Mouse (Mus musculus) limb, embryonic 10.5 days (tissue): Measurements from ENCODE around the gene Taf1d. TPM values are rescaled to one million over a fixed set of nuclear protein-coding genes. Genes with fewer than 3 reads are reported as not detected.

Experiments used
- DNase-seq: peaks from one replicate; pipeline ENCODE4 v3.0.0-alpha.2; 2017; ENCODE audit warnings: low spot score
- H3K27ac ChIP-seq: fragments of 300-500 bp; sonication (generic); 2 replicates; pipeline ENCODE4 v1.5.1; 2016; ENCODE audit warnings: mild to moderate bottlenecking
- H3K27me3 ChIP-seq: fragments of 300-500 bp; sonication (generic); 2 replicates; pipeline ENCODE4 v1.6.1; 2016; ENCODE audit warnings: low read depth, mild to moderate bottlenecking; ENCODE audit not compliant: poor library complexity, severe bottlenecking
- H3K36me3 ChIP-seq: fragments of 300-500 bp; sonication (generic); 2 replicates; pipeline ENCODE4 v1.6.1; 2016; ENCODE audit warnings: mild to moderate bottlenecking, moderate library complexity
- H3K4me1 ChIP-seq: fragments of 300-500 bp; sonication (generic); 2 replicates; pipeline ENCODE4 v1.6.1; 2016
- H3K4me3 ChIP-seq: fragments of 300-500 bp; sonication (generic); 2 replicates; pipeline ENCODE4 v1.5.1; 2016; ENCODE audit warnings: mild to moderate bottlenecking, moderate library complexity
- H3K9me3 ChIP-seq: fragments of 300-500 bp; sonication (generic); replicated peaks from 2 replicates; pipeline ENCODE4 v1.6.1; 2016; ENCODE audit warnings: mild to moderate bottlenecking
- WGBS: fragments of 180-500 bp; shearing (Covaris S2); methylation state at CpG from one replicate; pipeline ENCODE4 v1.1.7; 2016; 5-methylcytosine and 5-hydroxymethylcytosine counted together
- polyA plus RNA-seq: library from polyadenylated mRNA; unstranded; fragments of >200 nt; fragmentation: Nextera tagmentation; extraction: Ambion mirVana; gene quantifications from 2 replicates; pipeline ENCODE4 v1.2.1, GENCODE M21; 2016

Gene Taf1d
- 90.8 and 101 TPM in 2 replicates for polyA plus RNA-seq

DNA sequence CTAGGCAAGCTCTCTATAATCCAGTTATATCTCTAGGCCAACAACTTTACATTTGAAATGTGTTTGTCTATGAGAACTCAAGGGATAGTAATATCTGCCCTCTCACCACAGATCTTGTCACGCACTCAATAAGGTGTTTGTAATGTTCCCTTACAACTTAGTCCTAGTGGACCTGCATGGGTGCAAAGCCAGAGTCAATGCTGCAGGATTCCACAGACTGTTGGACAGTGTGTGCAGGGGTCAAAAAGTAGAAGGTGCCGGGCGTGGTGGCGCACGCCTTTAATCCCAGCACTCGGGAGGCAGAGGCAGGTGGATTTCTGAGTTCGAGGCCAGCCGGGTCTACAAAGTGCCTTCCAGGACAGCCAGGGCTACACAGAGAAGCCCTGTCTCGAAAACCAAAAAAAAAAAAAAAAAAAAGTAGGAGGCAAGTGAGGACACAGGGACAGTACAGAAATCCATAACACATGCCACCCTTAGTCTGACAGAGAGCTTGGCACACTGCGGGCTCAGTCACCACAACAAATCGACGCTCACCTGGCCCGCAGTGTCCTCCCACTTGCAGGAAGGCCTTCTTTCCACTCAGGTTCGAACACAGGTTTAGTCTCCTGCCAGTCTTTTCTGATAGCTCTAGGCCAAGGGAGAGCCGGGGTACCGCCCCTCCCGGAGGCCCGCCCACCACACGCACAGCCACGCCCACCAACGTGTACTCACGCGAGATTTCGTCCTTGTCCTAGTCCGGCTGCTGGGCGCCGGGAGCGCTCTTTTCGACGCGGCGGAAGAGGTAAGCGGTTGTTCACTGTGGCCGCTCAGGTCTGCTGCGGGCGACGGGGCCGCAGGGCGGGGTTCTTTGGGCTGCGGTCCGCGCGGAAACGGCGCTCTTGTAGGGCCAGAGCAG lies at the start of gene Taf1d:
Gene Taf1d, plus strand, starts transcription at position 712 of the 895 bp plus-strand sequence.
- Histone ChIP-seq H3K9me3 (no peaks in the 10 kb centered on the region), H3K4me3 (peak within 1 kb of the TSS; percentile 77), H3K27ac (peak within 1 kb of the TSS; percentile 96), H3K36me3 (peaks cover 38% of the 10 kb centered on the region), H3K4me1 (peaks cover 31% of the 10 kb centered on the region), H3K27me3 (no peaks in the 10 kb centered on the region)
- 13% methylated on average over 45 of the region's 45 CpGs for WGBS
- peak; percentile 97 for DNase-seq

DNA sequence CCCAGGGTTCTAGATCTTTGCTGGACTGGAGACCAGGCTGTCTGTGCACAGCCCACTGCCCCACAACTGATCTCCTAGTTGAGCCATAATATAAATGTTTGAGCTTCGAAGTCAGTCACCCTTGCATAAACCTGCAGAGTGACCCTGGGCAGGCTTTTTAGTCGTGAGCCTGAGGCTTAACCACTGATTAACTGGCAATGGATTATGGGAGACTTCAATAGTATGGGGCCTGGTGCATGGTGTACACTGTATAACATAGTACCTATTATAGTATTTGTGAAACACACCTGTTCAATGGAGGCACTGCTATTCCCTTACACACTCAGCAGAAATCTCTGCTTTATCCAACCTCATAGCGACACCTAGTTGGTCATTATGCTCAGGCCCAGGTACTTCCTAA lies 49.8 kb upstream of the Taf1d start:
- no peaks in the 10 kb centered on the region for H3K4me1 ChIP-seq
- H3K9me3 ChIP-seq = no peaks in the 10 kb centered on the region
- no peak overlapping the region for H3K27ac ChIP-seq
- H3K36me3 ChIP-seq = peaks cover 13% of the 10 kb centered on the region
- DNase-seq = no peak
- H3K27me3 ChIP-seq = no peaks in the 10 kb centered on the region
- 86% methylated on average over 3 of the region's 3 CpGs for WGBS
- H3K4me3 ChIP-seq = no peak overlapping the region

DNA sequence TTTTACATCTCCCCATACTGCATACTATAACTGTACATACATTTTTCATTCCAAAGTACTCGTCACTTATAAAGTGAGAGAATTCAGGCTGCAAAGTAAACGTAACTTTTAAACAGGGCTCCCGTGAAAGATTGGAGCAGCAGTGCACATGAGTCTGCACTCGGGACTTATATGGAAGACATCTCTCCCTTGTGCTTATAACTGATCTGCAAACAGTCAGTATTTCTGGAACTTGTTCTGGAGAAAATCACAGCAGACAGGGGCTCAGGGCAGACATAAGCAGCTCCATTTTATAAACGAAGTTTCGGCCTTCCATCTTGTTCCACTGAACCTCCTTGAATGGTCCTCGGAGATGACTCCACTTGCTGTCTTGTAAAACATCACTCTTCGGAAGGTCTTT lies 44.0 kb upstream of the Taf1d start:
- Histone ChIP-seq H3K4me1 (no peaks in the 10 kb centered on the region), H3K27ac (no peak overlapping the region), H3K4me3 (no peak overlapping the region), H3K27me3 (no peaks in the 10 kb centered on the region), H3K9me3 (no peaks in the 10 kb centered on the region), H3K36me3 (peaks cover 70% of the 10 kb centered on the region)
- no peak for DNase-seq
- WGBS = 95% methylated on average over 8 of the region's 8 CpGs

DNA sequence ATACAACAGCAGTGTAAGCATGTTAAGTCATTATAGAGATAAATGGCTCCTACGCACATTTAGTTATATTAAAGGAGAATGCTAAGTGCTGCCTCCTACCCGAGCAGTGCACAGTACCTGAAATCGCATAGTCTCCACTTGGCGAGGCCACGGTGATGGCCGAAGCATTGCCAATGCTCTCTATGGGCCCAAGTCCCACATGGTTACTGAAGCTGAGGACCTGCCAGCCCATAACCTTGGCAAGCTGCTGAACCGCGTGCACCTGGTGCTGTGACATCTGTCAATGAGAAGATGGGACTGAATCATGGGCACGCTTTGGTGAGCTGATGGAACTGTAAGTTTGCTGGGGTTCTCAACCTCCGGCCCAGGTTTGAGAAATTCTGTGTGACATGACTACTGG lies 42.5 kb upstream of the Taf1d start:
- WGBS = 98% methylated on average over 10 of the region's 10 CpGs

DNA sequence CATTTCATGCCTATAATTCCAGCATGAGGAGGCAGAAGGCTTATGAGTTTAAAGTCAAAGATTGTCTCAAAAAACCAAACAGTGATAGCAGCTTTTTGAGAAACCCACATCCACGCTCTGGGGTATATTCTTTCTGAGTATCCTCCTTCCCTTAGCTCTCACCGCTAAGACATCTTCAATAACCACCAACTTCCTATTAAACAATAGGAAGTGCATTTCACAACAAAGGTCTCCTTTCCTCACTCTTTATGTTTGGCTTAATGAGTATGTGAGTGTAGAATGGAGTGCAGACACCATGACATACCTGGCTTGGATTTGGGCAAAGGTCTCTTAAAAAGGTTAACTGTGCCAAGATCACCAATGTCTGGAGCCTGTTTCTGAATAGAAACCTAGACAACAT lies 32.0 kb upstream of the Taf1d start:
- Histone ChIP-seq H3K27ac (no peak overlapping the region), H3K9me3 (no peaks in the 10 kb centered on the region), H3K4me1 (0 out of 2 replicates have a peak, but pooled peaks cover 4% of the 10 kb centered on the region), H3K36me3 (peaks cover 85% of the 10 kb centered on the region), H3K4me3 (no peak overlapping the region), H3K27me3 (no peaks in the 10 kb centered on the region)
- 97% methylated on average over 2 of the region's 2 CpGs for WGBS
- DNase-seq = no peak

More for the DNA sequence above, 42.5 kb upstream of the Taf1d start:
- no peaks in the 10 kb centered on the region for H3K4me1 ChIP-seq
- no peak for DNase-seq
- no peaks in the 10 kb centered on the region for H3K9me3 ChIP-seq
- H3K27me3 ChIP-seq = no peaks in the 10 kb centered on the region
- H3K27ac ChIP-seq = no peak overlapping the region
- peaks cover 85% of the 10 kb centered on the region for H3K36me3 ChIP-seq
- H3K4me3 ChIP-seq = no peak overlapping the region

DNA sequence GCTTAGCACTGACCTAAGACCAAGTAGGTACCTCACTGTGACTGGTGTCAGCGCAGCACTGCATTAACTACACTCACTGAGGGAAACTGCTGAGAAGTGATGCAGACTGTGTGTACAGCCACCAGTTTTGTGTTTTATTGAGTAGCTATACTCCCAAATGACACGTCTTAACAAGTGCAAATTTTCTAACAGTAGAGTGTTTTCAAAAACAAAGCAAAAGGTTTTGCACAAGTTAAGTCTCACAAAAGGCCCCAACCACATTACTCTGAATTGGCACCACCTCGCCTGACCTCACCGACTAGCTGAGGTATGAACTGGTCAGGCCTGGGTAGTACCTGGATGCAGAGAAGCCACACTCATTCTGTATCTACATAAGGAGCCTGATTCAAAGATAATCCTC lies 29.2 kb upstream of the Taf1d start:
- no peaks in the 10 kb centered on the region for H3K27me3 ChIP-seq
- WGBS = 92% methylated on average over 4 of the region's 4 CpGs
- H3K4me1 ChIP-seq = peaks cover 13% of the 10 kb centered on the region
- DNase-seq = no peak
- H3K27ac ChIP-seq = no peak overlapping the region
- H3K4me3 ChIP-seq = no peak overlapping the region
- H3K9me3 ChIP-seq = no peaks in the 10 kb centered on the region
- peaks cover 56% of the 10 kb centered on the region for H3K36me3 ChIP-seq

DNA sequence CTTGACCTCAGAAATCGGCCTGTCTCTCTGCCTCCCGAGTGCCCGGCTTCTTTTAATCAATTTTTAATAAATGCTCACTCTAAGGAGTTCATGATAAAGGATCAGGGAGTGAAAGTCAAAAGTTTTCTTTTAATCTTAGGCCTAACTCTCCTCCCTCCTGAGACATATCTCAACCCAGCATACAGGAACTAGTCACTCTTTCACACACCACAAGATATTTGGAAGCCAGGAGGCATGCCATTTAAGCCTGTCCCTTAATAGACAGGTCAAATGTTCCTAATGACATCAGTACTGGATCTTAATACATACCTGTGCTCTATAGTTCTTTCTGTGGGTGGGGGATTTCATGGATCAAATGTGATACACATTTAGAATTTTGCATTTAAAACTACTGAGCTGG lies 27.7 kb upstream of the Taf1d start:
- Histone ChIP-seq H3K27ac (no peak overlapping the region), H3K4me3 (no peak overlapping the region), H3K36me3 (peaks cover 41% of the 10 kb centered on the region), H3K9me3 (no peaks in the 10 kb centered on the region), H3K4me1 (peaks cover 13% of the 10 kb centered on the region), H3K27me3 (no peaks in the 10 kb centered on the region)
- no peak for DNase-seq
- 96% methylated on average over 3 of the region's 3 CpGs for WGBS

DNA sequence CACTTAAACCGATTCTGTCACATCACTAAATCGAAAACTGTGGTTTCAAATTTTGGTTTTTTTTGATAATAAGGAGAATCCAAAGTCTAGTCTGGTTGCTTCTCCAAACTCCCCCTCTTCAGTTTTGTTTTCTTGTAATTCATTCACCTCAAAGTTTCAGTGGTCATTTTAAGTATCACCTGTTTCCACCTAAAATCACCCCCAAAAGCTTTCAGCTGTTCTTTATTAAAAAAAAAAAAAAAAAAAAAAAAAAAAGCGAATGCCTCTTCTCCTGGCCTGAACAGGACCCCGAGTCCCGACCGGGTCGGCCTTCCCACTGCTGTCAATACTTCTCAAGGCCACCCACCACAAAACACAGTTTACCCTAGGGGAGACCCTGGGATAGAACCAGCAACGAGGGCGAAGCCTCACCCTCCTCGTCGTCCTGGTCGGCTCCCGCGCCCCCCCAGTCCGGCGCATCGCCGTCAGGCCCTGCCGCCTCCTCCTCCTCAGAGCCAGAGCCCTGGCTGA lies 26.8 kb upstream of the Taf1d start:
- Histone ChIP-seq H3K27me3 (no peaks in the 10 kb centered on the region), H3K9me3 (no peaks in the 10 kb centered on the region), H3K36me3 (peaks cover 33% of the 10 kb centered on the region), H3K4me1 (peaks cover 13% of the 10 kb centered on the region), H3K4me3 (peak overlapping the region; percentile 98), H3K27ac (peak overlapping the region; percentile 91)
- no peak for DNase-seq
- 10% methylated on average over 19 of the region's 19 CpGs for WGBS

DNA sequence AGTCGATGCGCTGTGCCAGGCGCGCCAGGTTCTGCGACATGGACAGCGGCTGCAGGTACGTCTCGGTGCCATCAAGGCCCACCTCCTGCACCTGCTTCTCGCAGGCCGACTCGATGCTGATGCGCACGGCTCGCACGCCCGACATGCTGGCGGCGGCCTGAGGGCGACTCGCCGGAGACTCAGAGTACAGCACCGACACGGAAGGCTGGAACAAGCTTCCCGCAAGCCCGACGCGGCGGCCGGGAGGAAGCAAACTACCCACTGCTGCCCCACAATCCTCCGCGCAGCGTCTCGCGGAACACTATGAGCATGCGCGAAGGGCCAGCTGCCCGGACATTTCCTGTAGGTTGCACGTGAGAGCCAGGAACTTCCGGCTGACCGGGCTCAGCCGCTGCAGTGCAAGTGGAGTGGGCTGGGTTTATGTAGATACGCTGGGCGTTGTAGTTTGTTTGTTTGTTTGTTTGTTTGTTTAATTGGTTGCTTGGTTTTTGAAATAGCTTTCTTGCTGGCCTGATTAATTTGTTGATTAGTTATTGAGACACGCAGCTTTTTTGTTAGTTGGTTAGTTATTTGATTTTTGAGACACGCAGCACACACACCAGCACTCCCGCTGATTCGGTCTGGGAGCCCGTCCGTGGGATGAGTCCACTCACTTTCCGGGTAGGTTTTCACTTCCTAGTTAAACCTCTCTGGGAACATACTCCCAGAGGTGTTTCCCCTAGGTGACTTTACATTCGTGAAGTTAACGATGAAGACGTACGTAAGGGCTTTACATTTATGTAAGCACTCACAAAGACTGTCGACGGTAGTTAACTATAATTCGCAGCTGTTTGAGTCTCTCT lies 26.1 kb upstream of the Taf1d start, which contains the start of gene Med17:
Gene Med17, minus strand, starts transcription at position 283 of the 842 bp plus-strand sequence.
- Histone ChIP-seq H3K36me3 (peaks cover 26% of the 10 kb centered on the region), H3K9me3 (no peaks in the 10 kb centered on the region), H3K4me3 (peak within 1 kb of the TSS; percentile 98), H3K27ac (peak within 1 kb of the TSS; percentile 91), H3K4me1 (peaks cover 13% of the 10 kb centered on the region), H3K27me3 (no peaks in the 10 kb centered on the region)
- peak; percentile 96 for DNase-seq
- WGBS = 2% methylated on average over 57 of the region's 57 CpGs

DNA sequence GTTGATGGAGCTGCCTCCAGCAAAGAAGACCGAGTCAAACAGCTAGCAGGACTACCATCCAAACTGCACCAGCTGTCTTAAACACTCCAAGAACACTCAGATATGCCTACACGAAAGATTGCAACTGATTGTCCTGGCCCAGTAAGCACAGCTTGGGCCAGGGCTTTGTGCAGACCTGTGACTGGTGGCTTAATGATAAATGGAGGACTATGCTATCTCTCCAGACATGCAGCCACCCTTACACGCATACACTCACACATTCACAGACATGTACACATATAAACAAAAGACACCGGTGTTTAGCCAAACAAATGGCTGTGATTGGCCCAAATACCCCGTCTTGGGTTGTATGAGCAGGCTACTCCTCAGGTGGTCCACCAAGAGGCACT lies 25.5 kb upstream of the Taf1d start:
- Histone ChIP-seq H3K4me1 (peaks cover 13% of the 10 kb centered on the region), H3K4me3 (peak overlapping the region; percentile 98), H3K27ac (peak overlapping the region; percentile 91), H3K27me3 (no peaks in the 10 kb centered on the region), H3K36me3 (peaks cover 20% of the 10 kb centered on the region), H3K9me3 (no peaks in the 10 kb centered on the region)
- WGBS = 57% methylated on average over 5 of the region's 5 CpGs
- DNase-seq = no peak

DNA sequence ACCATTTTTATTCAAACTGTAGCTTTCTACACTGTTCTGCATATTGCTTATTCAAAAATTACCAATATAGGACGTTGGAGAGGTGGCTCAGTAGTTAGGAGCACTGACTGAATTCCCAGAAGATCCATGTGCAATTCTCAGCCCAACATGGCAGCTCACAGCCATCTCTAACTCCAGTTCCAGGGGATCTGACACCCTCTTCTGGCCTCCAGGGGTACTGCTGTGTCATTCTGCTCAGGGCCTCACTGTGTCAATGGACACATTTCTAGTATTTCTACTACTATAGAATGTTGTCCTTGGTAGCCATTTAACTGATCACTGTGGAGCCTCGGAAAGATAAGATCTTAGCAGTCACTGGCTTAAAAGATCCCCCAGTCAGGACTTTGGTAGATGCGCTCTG lies 20.6 kb upstream of the Taf1d start:
- DNase-seq = no peak
- Histone ChIP-seq H3K27me3 (no peaks in the 10 kb centered on the region), H3K4me3 (no peak overlapping the region), H3K27ac (no peak overlapping the region), H3K36me3 (no peaks in the 10 kb centered on the region), H3K4me1 (peaks cover 7% of the 10 kb centered on the region), H3K9me3 (no peaks in the 10 kb centered on the region)
- WGBS = 68% methylated on average over 3 of the region's 3 CpGs

DNA sequence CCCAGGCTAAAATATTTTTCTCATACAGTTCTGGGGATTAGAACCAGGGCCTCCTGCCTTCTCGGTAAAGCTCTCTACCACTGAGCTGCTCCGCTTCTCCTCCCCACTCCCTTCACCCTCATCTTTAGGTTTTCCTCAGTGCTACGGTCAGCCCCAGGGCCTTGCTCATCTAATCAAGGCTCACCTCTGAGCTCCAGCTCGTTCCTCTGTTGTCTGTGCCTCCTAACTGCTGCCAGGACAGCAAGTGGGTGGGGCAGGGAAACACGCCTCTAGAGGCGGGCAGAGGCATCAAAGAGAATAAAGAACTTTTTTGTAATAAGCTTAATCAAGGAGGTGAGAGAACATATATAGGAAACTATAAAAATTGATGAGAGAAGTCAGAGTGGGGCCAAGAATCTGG lies 18.2 kb upstream of the Taf1d start:
- Histone ChIP-seq H3K27ac (no peak overlapping the region), H3K4me3 (no peak overlapping the region), H3K4me1 (no peaks in the 10 kb centered on the region), H3K9me3 (no peaks in the 10 kb centered on the region), H3K27me3 (no peaks in the 10 kb centered on the region), H3K36me3 (no peaks in the 10 kb centered on the region)
- WGBS = 57% methylated on average over 6 of the region's 6 CpGs
- DNase-seq = no peak

DNA sequence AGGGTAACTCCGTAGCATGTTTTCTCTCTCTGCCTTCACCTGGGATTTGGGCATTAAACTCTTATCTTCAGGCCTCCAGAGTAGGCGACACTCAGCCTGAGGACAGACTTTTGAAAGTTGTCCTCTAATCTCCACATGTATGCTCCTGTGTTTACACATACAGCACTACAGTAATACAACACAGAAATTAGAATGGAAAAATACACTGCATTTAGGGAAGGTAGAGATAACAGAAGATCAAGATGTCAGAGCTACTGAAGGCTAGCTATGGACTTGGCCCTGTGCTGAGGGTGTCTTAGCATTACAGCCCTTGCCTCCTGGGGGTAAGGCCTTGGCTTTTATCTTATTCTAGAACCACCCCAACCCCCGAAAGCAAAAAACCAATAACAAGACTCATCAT lies 17.6 kb upstream of the Taf1d start:
- Histone ChIP-seq H3K36me3 (no peaks in the 10 kb centered on the region), H3K9me3 (no peaks in the 10 kb centered on the region), H3K27ac (no peak overlapping the region), H3K27me3 (no peaks in the 10 kb centered on the region), H3K4me3 (no peak overlapping the region), H3K4me1 (no peaks in the 10 kb centered on the region)
- WGBS = 86% methylated on average over 3 of the region's 3 CpGs
- DNase-seq = no peak
